Mouse (Mus musculus) layer of hippocampus, adult 8-10 months (tissue): ENCODE results near the gene Gm43720. TPM values are rescaled to one million over a fixed set of nuclear protein-coding genes. Genes with fewer than 3 reads are reported as not detected.
"Not testable (repeated sequence)": the region's sequence is repeated elsewhere in the genome, so short reads cannot be mapped to it uniquely, and the experiment has no call there.

Experiments used
- DNase-seq, 2 experiments: peaks; one replicate each; pipeline ENCODE4 v3.0.0; 2022; ENCODE audit warnings: low spot score in 2 of 2
- total RNA-seq, 4 experiments: library from RNA; stranded (reverse); gene quantifications; 2 replicates each; pipeline ENCODE4 v1.2.4; 2022

Gene Gm43720
- total RNA-seq, 4 experiments from 2014 or later, result not detected

DNA sequence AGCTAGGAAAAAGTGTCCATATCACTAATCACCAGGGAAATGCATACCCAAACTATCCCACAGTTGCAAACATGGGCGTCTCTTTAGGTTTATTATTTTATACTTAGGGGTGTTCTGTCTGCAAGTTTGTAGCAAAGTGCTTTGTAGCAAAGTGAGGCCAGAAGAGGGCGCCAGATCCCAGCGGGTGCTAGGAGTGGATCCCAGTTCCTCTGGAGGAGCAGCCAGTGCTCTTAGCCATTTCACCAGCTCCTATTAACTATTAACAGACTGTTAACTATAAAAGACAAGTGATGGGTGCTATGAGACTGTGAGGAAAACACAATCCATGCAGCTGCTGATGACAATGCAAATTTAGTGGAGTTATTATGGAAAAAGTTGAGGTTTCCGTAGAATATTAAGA is 57.6 kb downstream of the Gm43720 start:
- peak; percentile 60 to 85 for DNase-seq

DNA sequence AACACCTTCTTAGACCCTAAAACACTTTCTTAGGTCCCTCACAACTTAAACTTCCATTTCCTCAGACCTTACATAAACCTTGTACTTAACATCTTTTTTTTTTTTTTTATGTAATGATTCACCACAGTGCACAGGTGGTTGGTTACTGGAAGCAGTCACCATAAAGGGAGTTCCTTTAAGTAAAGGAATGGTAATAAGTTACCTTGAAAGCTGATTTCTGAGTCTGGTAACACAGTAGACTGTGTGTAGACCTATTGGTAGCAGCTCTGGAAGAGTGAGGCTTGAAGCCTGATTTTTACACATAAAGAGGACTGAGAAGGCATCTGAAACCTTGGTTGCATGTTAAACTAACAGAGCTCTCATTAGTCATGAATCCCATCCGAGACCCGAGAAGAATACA is 59.9 kb downstream of the Gm43720 start:
- DNase-seq, result no peak

GRCm38 (mm10) chr5:138216632-138217031 is 63.1 kb downstream of the Gm43720 start:
- not testable (repeated sequence) for DNase-seq

Other genes with a start within 250 kb of the Gm43720 start
- not detected for gene Smok3c, start 226.8 kb downstream of the Gm43720 start, total RNA-seq
- 10 to 100 TPM; 40.0 to 46.4 (median 43.2) TPM for gene Zkscan1, start 194.9 kb downstream of the Gm43720 start, total RNA-seq
- 10 to 100 TPM; 13.4 to 17.5 (median 15.9) TPM for gene Zscan21, start 163.1 kb downstream of the Gm43720 start, total RNA-seq
- 10 to 100 TPM; 10.1 to 14.6 (median 13.2) TPM for gene Zfp113, start 124.2 kb downstream of the Gm43720 start, total RNA-seq
- gene Cops6, start 118.9 kb downstream of the Gm43720 start, total RNA-seq, result 100 to 1,000 TPM; 132 to 137 (median 134) TPM
- gene Ap4m1, start 108.0 kb downstream of the Gm43720 start, total RNA-seq, result 10 to 100 TPM; 24.7 to 32.5 (median 28.9) TPM
- 10 to 100 TPM; 14.1 to 17.9 (median 16.0) TPM for gene Mcm7, start 107.5 kb downstream of the Gm43720 start, total RNA-seq
- 10 to 100 TPM; 37.9 to 42.7 (median 39.1) TPM for gene Taf6, start 92.5 kb downstream of the Gm43720 start, total RNA-seq
- 10 to 100 TPM; 12.1 to 14.7 (median 13.6) TPM for gene Cnpy4, start 92.5 kb downstream of the Gm43720 start, total RNA-seq
- gene Mblac1, start 85.6 kb downstream of the Gm43720 start, total RNA-seq, result 10 to 100 TPM in 2 of 4 experiments, 1 to 10 TPM in 2; 7.4 to 11.1 (median 9.5) TPM
- under 1 TPM in 2 of 4 experiments, not detected in 2; 0.19 to 0.37 TPM for gene Nxpe5, start 54.1 kb downstream of the Gm43720 start, total RNA-seq
- gene Lamtor4, start 24.5 kb downstream of the Gm43720 start, total RNA-seq, result 10 to 100 TPM; 51.6 to 61.3 (median 58.0) TPM
- 10 to 100 TPM; 64.7 to 74.1 (median 70.8) TPM for gene BC037034, start 15.9 kb downstream of the Gm43720 start, total RNA-seq
- 1 to 10 TPM; 2.9 to 5.2 (median 4.0) TPM for gene Gal3st4, start 7.1 kb downstream of the Gm43720 start, total RNA-seq
- 1 to 10 TPM; 1.5 to 2.2 (median 1.8) TPM for gene Gpc2, start within 50 bp of the Gm43720 start, total RNA-seq
- gene Stag3, start 282 bp upstream of the Gm43720 start, total RNA-seq, result 1 to 10 TPM in 2 of 4 experiments, under 1 TPM in 2; 0.33 to 2.7 (median 1.1) TPM
- gene Pvrig, start 62.0 kb upstream of the Gm43720 start, total RNA-seq, result 1 to 10 TPM in 1 of 4 experiments, under 1 TPM in 1, not detected in 2; 0.58 to 1.5 TPM
- gene Zfp157, start 161.5 kb upstream of the Gm43720 start, total RNA-seq, result 10 to 100 TPM; 21.1 to 29.6 (median 24.7) TPM